ENCODE assay signal across 32 mouse cellular contexts in the genomic region with DNA sequence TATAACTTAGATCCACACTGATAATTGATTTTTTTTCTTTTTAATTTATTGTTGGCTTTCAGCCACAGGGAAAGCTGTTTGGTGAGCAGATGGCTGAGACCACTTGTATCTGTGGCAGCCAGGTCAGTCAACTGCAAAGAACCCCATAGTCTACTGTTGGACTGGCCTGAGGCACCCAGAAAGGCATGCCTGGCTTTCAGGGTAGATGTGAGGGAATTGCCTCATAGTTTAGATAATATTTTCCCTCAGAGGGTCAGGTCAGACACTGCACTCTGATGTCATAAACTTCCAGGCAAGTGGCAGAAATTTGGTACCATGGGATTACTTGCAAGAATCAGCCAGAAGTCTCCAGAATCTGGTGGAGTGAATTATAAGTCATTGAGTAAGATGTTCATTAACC. TPM values are rescaled to one million over a fixed set of nuclear protein-coding genes. Genes with fewer than 3 reads are reported as not detected.
A peak's percentile ranks its signal among the peaks of the same experiment; 100 is the strongest.
DNase-seq lines count a peak whose midpoint lies in the region; ATAC-seq and TF ChIP-seq lines count a peak whose summit lies in the region.
"Had no signal": no experiment of that assay in that cellular context is flagged by ENCODE, and none has a peak within 500 bp of the region (broad histone marks: within the 10 kb centered on the region; RNA-seq: fewer than 3 reads in every experiment).

No protein-coding gene starts in this region.

- ATAC-seq in hindbrain, postnatal 0 days: no peak
- ATAC-seq in hindbrain, embryonic 14.5 days (ENCODE audit: low FRiP score): no peak
- peak; percentile 51; the same call in 1 of the 2 replicates for ATAC-seq in liver, embryonic 16.5 days (ENCODE audit: low read depth)
- ATAC-seq in liver, embryonic 12.5 days: no peak
- ATAC-seq: forebrain, postnatal 0 days had no signal

- no peak overlapping the region for H3K27ac ChIP-seq in hindbrain, postnatal 0 days
- H3K27ac ChIP-seq in hindbrain, embryonic 14.5 days: no peak overlapping the region
- H3K27ac ChIP-seq in liver, embryonic 16.5 days (ENCODE audit: low read length): no peak overlapping the region
- no peak overlapping the region for H3K27ac ChIP-seq in liver, embryonic 12.5 days
- H3K27ac ChIP-seq: embryonic facial prominence, embryonic 13.5 days; heart, embryonic 10.5 days; heart, embryonic 15.5 days; hindbrain, embryonic 12.5 days; kidney, embryonic 15.5 days; limb, embryonic 12.5 days; liver, embryonic 14.5 days; lung, embryonic 15.5 days; midbrain, embryonic 12.5 days; neural tube, embryonic 13.5 days had no signal

- H3K27me3 ChIP-seq in hindbrain, postnatal 0 days (ENCODE audit: insufficient read depth, low read length): no peaks in the 10 kb centered on the region
- H3K27me3 ChIP-seq in hindbrain, embryonic 14.5 days (ENCODE audit: control insufficient read depth, insufficient read depth, low read length): no peaks in the 10 kb centered on the region
- no peaks in the 10 kb centered on the region for H3K27me3 ChIP-seq in liver, embryonic 16.5 days (ENCODE audit: control insufficient read depth, insufficient read depth, low read depth, low read length)
- no peaks in the 10 kb centered on the region for H3K27me3 ChIP-seq in liver, embryonic 12.5 days (replicated peaks)
- H3K27me3 ChIP-seq: CH12.LX; embryonic facial prominence, embryonic 13.5 days; heart, embryonic 15.5 days; hindbrain, embryonic 12.5 days; kidney, embryonic 15.5 days; limb, embryonic 12.5 days; lung, embryonic 15.5 days; midbrain, embryonic 12.5 days; neural tube, embryonic 13.5 days had no signal

- DNase-seq in adrenal gland, postnatal 10 days: peak; percentile 16
- DNase-seq in adrenal gland, adult 2 months: no peak
- DNase-seq in hindbrain, postnatal 0 days (ENCODE audit: low spot score): peak; percentile 12
- no peak for DNase-seq in hindbrain, embryonic 14.5 days (ENCODE audit: low spot score)
- DNase-seq in skeletal muscle tissue, adult 2 months (ENCODE audit: low read depth, low spot score): peak; percentile 20
- DNase-seq in MN1 (ENCODE audit: low spot score): no peak
- DNase-seq: cerebellum, adult 11 months; cerebellum, adult 9-11 months; forebrain, postnatal 0 days; gastrocnemius, postnatal 14 days; kidney, adult 11 months; kidney, postnatal 36 days; lung, postnatal 36 days; right cerebral cortex, postnatal 4 days; thymus, adult 2 months; thymus, postnatal 36 days had no signal

- H3K36me3 ChIP-seq in hindbrain, postnatal 0 days (ENCODE audit: insufficient read depth, low read length): no peaks in the 10 kb centered on the region
- no peaks in the 10 kb centered on the region for H3K36me3 ChIP-seq in hindbrain, embryonic 14.5 days (replicated peaks; ENCODE audit: control insufficient read depth, insufficient read depth)
- H3K36me3 ChIP-seq in liver, embryonic 16.5 days (ENCODE audit: control insufficient read depth, insufficient read depth): no peaks in the 10 kb centered on the region
- H3K36me3 ChIP-seq in liver, embryonic 12.5 days: no peaks in the 10 kb centered on the region
- H3K36me3 ChIP-seq: embryonic facial prominence, embryonic 13.5 days; heart, embryonic 10.5 days; heart, embryonic 15.5 days; hindbrain, embryonic 12.5 days; kidney, embryonic 15.5 days; limb, embryonic 12.5 days; lung, embryonic 15.5 days; midbrain, embryonic 12.5 days; neural tube, embryonic 13.5 days had no signal

- H3K4me3 ChIP-seq in hindbrain, postnatal 0 days (ENCODE audit: low read length): no peak overlapping the region
- no peak overlapping the region for H3K4me3 ChIP-seq in hindbrain, embryonic 14.5 days (replicated peaks; ENCODE audit: low read length)
- no peak overlapping the region for H3K4me3 ChIP-seq in liver, embryonic 16.5 days (ENCODE audit: low read depth, low read length)
- no peak overlapping the region for H3K4me3 ChIP-seq in liver, embryonic 12.5 days
- H3K4me3 ChIP-seq: embryonic facial prominence, embryonic 13.5 days; heart, embryonic 10.5 days; heart, embryonic 15.5 days; hindbrain, embryonic 12.5 days; kidney, embryonic 15.5 days; limb, embryonic 12.5 days; lung, embryonic 15.5 days; midbrain, embryonic 12.5 days; neural tube, embryonic 13.5 days had no signal

- TF ChIP-seq CTCF in hindbrain, postnatal 0 days (IDR thresholded peaks at IDR 0.05; ENCODE audit: low read depth): no peak

- H3K4me1 ChIP-seq in hindbrain, postnatal 0 days (ENCODE audit: insufficient read depth, low read length): peaks cover 1% of the 10 kb centered on the region; the same call in 1 of the 2 replicates
- H3K4me1 ChIP-seq in hindbrain, embryonic 14.5 days (replicated peaks; ENCODE audit: control insufficient read depth, insufficient read depth, low read length): no peaks in the 10 kb centered on the region
- no peaks in the 10 kb centered on the region; the same call in 1 of the 2 replicates for H3K4me1 ChIP-seq in liver, embryonic 16.5 days (ENCODE audit: control insufficient read depth, low read depth, low read length)
- no peaks in the 10 kb centered on the region for H3K4me1 ChIP-seq in liver, embryonic 12.5 days
- H3K4me1 ChIP-seq: embryonic facial prominence, embryonic 13.5 days; hindbrain, embryonic 12.5 days; kidney, embryonic 15.5 days; limb, embryonic 12.5 days; lung, embryonic 15.5 days; midbrain, embryonic 12.5 days had no signal

- H3K9ac ChIP-seq in hindbrain, postnatal 0 days (replicated peaks; ENCODE audit: low read length): no peak overlapping the region
- H3K9ac ChIP-seq in hindbrain, embryonic 14.5 days: no peak overlapping the region
- no peak overlapping the region for H3K9ac ChIP-seq in liver, embryonic 16.5 days (ENCODE audit: low read depth, low read length)
- H3K9ac ChIP-seq in liver, embryonic 12.5 days: no peak overlapping the region
- H3K9ac ChIP-seq: embryonic facial prominence, embryonic 13.5 days; forebrain, postnatal 0 days; heart, embryonic 15.5 days; hindbrain, embryonic 12.5 days; kidney, embryonic 15.5 days; limb, embryonic 12.5 days; liver, embryonic 14.5 days; lung, embryonic 15.5 days; midbrain, embryonic 12.5 days; neural tube, embryonic 13.5 days had no signal

- H3K9me3 ChIP-seq in hindbrain, postnatal 0 days (ENCODE audit: low read length): no peaks in the 10 kb centered on the region
- H3K9me3 ChIP-seq in hindbrain, embryonic 14.5 days (ENCODE audit: control insufficient read depth, low read length): no peaks in the 10 kb centered on the region
- no peaks in the 10 kb centered on the region for H3K9me3 ChIP-seq in liver, embryonic 16.5 days (replicated peaks; ENCODE audit: control insufficient read depth, low read length)
- H3K9me3 ChIP-seq in liver, embryonic 12.5 days (replicated peaks): no peaks in the 10 kb centered on the region
- H3K9me3 ChIP-seq: embryonic facial prominence, embryonic 13.5 days; heart, embryonic 10.5 days; heart, embryonic 15.5 days; hindbrain, embryonic 12.5 days; kidney, embryonic 15.5 days; limb, embryonic 12.5 days; lung, embryonic 15.5 days; midbrain, embryonic 12.5 days; neural tube, embryonic 13.5 days had no signal

- H3K4me2 ChIP-seq in hindbrain, postnatal 0 days (ENCODE audit: low read depth, low read length): no peak overlapping the region
- H3K4me2 ChIP-seq in hindbrain, embryonic 14.5 days (replicated peaks): no peak overlapping the region
- H3K4me2 ChIP-seq in liver, embryonic 16.5 days (ENCODE audit: low read depth, low read length): no peak overlapping the region
- H3K4me2 ChIP-seq in liver, embryonic 12.5 days: no peak overlapping the region
- H3K4me2 ChIP-seq: embryonic facial prominence, embryonic 13.5 days; heart, embryonic 15.5 days; hindbrain, embryonic 12.5 days; kidney, embryonic 15.5 days; limb, embryonic 12.5 days; lung, embryonic 15.5 days; midbrain, embryonic 12.5 days; neural tube, embryonic 13.5 days had no signal

RNA-seq across cellular contexts. Expression of gene Adra1b, which starts 16.5 kb away (rescaled TPM):
- 1 to 10 TPM; 3.7 to 7.3 TPM for total RNA-seq in adrenal gland, postnatal 10 days (2021)
- total RNA-seq in adrenal gland, adult 2 months (2021): 1 to 10 TPM; 2.7 to 5.9 TPM
- 6.4 and 6.5 TPM in 2 replicates for polyA plus RNA-seq in adrenal gland, adult 2 months (2012; rRNA removed)
- 37.0 and 39.7 TPM in 2 replicates for total RNA-seq in hindbrain, postnatal 0 days (2014; rRNA removed)
- polyA plus RNA-seq in hindbrain, postnatal 0 days (2015; fragmentation: Nextera tagmentation; extraction: Ambion mirVana): 19.8 and 21.1 TPM in 2 replicates
- polyA plus RNA-seq in hindbrain, embryonic 14.5 days (2014; fragmentation: Nextera tagmentation; extraction: Ambion mirVana): 6.0 and 6.2 TPM in 2 replicates
- 7.0 and 7.5 TPM in 2 replicates for polyA plus RNA-seq in liver, embryonic 16.5 days (2015; fragmentation: Nextera tagmentation; extraction: Ambion mirVana)
- 2.4 TPM in 2 replicates for polyA plus RNA-seq in liver, embryonic 12.5 days (2016; fragmentation: Nextera tagmentation; extraction: Ambion mirVana)
- total RNA-seq: CH12.LX; common myeloid progenitor, adult 5-6 weeks; granulocyte monocyte progenitor cell, adult 5-6 weeks; megakaryocyte, adult 5-6 weeks had no signal

Comparison
In these comparisons a context has a peak if more than half of its experiments do, and no peak if none do; other contexts are left out.
1. DNase-seq: peak in adrenal gland, postnatal 10 days (single experiment), hindbrain, postnatal 0 days (single experiment) and skeletal muscle tissue, adult 2 months (single experiment); none in adrenal gland, adult 2 months (single experiment), hindbrain, embryonic 14.5 days (single experiment) and MN1 (single experiment).